Mouse (Mus musculus) heart, embryonic 11.5 days (tissue): ENCODE results near the gene Zfp423. TPM values are rescaled to one million over a fixed set of nuclear protein-coding genes. Genes with fewer than 3 reads are reported as not detected.

Experiments
- ATAC-seq: fragments of 200-750 bp; cut with Nextera tagmentation; replicated peaks from 2 replicates; pipeline ENCODE4 v1.8.0; 2017; ENCODE audit warnings: moderate library complexity; ENCODE audit not compliant: insufficient number of reproducible peaks, low FRiP score, low TSS enrichment
- H3K27ac ChIP-seq: fragments of 300-500 bp; sonication (generic); 2 replicates; pipeline ENCODE4 v1.5.1; 2014; ENCODE audit warnings: mild to moderate bottlenecking, low read depth, low read length
- H3K27me3 ChIP-seq: fragments of 300-500 bp; sonication (generic); 2 replicates; pipeline ENCODE4 v1.6.1; 2014; ENCODE audit warnings: mild to moderate bottlenecking, low read length, mixed read lengths; ENCODE audit not compliant: control insufficient read depth, insufficient read depth
- H3K36me3 ChIP-seq: fragments of 300-500 bp; sonication (generic); 2 replicates; pipeline ENCODE4 v1.6.1; 2014; ENCODE audit warnings: mild to moderate bottlenecking, low read length, moderate library complexity, mixed read lengths; ENCODE audit not compliant: control insufficient read depth, insufficient read depth
- H3K4me1 ChIP-seq: fragments of 300-500 bp; sonication (generic); 2 replicates; pipeline ENCODE4 v1.6.1; 2014; ENCODE audit warnings: low read length; ENCODE audit not compliant: control insufficient read depth, insufficient read depth
- H3K4me2 ChIP-seq: fragments of 300-500 bp; sonication (generic); 2 replicates; pipeline ENCODE4 v1.6.1; 2014; ENCODE audit warnings: mild to moderate bottlenecking, moderate library complexity
- H3K4me3 ChIP-seq: fragments of 300-500 bp; sonication (generic); 2 replicates; pipeline ENCODE4 v1.5.1; 2014; ENCODE audit warnings: low read depth, low read length
- H3K9ac ChIP-seq: fragments of 300-500 bp; sonication (generic); 2 replicates; pipeline ENCODE4 v1.6.1; 2014; ENCODE audit warnings: mild to moderate bottlenecking, low read depth, low read length, moderate library complexity
- H3K9me3 ChIP-seq: fragments of 300-500 bp; sonication (generic); replicated peaks from 2 replicates; pipeline ENCODE4 v1.6.1; 2016; ENCODE audit warnings: low read length; ENCODE audit not compliant: control insufficient read depth
- WGBS: fragments of 180-500 bp; shearing (Covaris S2); extraction: QIAGEN DNeasy Blood & Tissue Kit; methylation state at CpG from one replicate; pipeline ENCODE4 v1.1.7; 2014; ENCODE audit not compliant: insufficient replicate concordance; 5-methylcytosine and 5-hydroxymethylcytosine counted together
- polyA plus RNA-seq: library from polyadenylated mRNA; unstranded; fragments of >200 nt; fragmentation: Nextera tagmentation; extraction: Ambion mirVana; gene quantifications from 2 replicates; pipeline ENCODE4 v1.2.1, GENCODE M21; 2014

Zfp423 gene
- polyA plus RNA-seq, 1 experiment from 2014 or later: 8.2 TPM

GRCm38 (mm10) chr8:87833841-87834620 is 125.4 kb downstream of the Zfp423 start:
- Histone ChIP-seq H3K27me3 (0 out of 2 replicates have a peak, but pooled peaks cover 5% of the 10 kb centered on the region), H3K4me3 (no peak overlapping the region), H3K36me3 (no peaks in the 10 kb centered on the region), H3K9ac (no peak overlapping the region), H3K4me2 (peak overlapping the region; percentile 19), H3K4me1 (peaks cover 65% of the 10 kb centered on the region), H3K9me3 (no peaks in the 10 kb centered on the region), H3K27ac (peak overlapping the region; percentile 22; the same call in 1 of the 2 replicates)
- WGBS: 39% methylated on average over 12 of the region's 12 CpGs
- ATAC-seq: no peak

- H3K36me3 ChIP-seq: no peaks in the 10 kb centered on the region
- peak overlapping the region; percentile 22; the same call in 1 of the 2 replicates for H3K27ac ChIP-seq
- WGBS: 19% methylated on average over 13 of the region's 13 CpGs
- no peak overlapping the region for H3K4me3 ChIP-seq
- H3K27me3 ChIP-seq: 0 out of 2 replicates have a peak, but pooled peaks cover 3% of the 10 kb centered on the region
- peak overlapping the region; percentile 28 for H3K9ac ChIP-seq
- H3K4me2 ChIP-seq: peak overlapping the region; percentile 19
- H3K9me3 ChIP-seq: no peaks in the 10 kb centered on the region
- peaks cover 63% of the 10 kb centered on the region for H3K4me1 ChIP-seq
- peak; percentile 37; the same call in 1 of the 2 replicates for ATAC-seq
Observed at GRCm38 (mm10) chr8:87833339-87833738, 126.1 kb downstream of the Zfp423 start.

- Histone ChIP-seq H3K4me1 (peaks cover 58% of the 10 kb centered on the region), H3K4me3 (no peak overlapping the region), H3K36me3 (no peaks in the 10 kb centered on the region), H3K9ac (peak overlapping the region; percentile 28; the same call in 1 of the 2 replicates), H3K27ac (0 out of 2 replicates have a peak overlapping the region, but pooled peaks have one; percentile 15), H3K27me3 (no peaks in the 10 kb centered on the region), H3K4me2 (no peak overlapping the region), H3K9me3 (no peaks in the 10 kb centered on the region)
- no peak for ATAC-seq
- 48% methylated on average over 23 of the region's 23 CpGs for whole genome bisulfite sequencing
Observed at GRCm38 (mm10) chr8:87832381-87833325, 126.7 kb downstream of the Zfp423 start.

- Histone ChIP-seq H3K36me3 (no peaks in the 10 kb centered on the region), H3K4me2 (no peak overlapping the region), H3K9me3 (no peaks in the 10 kb centered on the region), H3K9ac (peak overlapping the region; percentile 36; the same call in 1 of the 2 replicates), H3K4me1 (peaks cover 52% of the 10 kb centered on the region), H3K27ac (peak overlapping the region; percentile 73), H3K4me3 (no peak overlapping the region), H3K27me3 (no peaks in the 10 kb centered on the region)
- WGBS: 13% methylated on average over 4 of the region's 5 CpGs
- ATAC-seq: peak; percentile 20; the same call in 1 of the 2 replicates
Observed at GRCm38 (mm10) chr8:87831567-87831966, 127.8 kb downstream of the Zfp423 start.

GRCm38 (mm10) chr8:87831116-87831515 is 128.3 kb downstream of the Zfp423 start:
- Histone ChIP-seq H3K4me1 (peaks cover 49% of the 10 kb centered on the region), H3K27me3 (no peaks in the 10 kb centered on the region), H3K4me3 (no peak overlapping the region), H3K4me2 (no peak overlapping the region), H3K36me3 (no peaks in the 10 kb centered on the region), H3K9ac (no peak overlapping the region; the same call in 1 of the 2 replicates), H3K9me3 (no peaks in the 10 kb centered on the region), H3K27ac (peak overlapping the region; percentile 73)
- 19% methylated on average over 9 of the region's 9 CpGs for WGBS
- no peak for ATAC-seq

GRCm38 (mm10) chr8:87830200-87830599 is 129.2 kb downstream of the Zfp423 start:
- Histone ChIP-seq H3K4me2 (no peak overlapping the region), H3K27ac (no peak overlapping the region), H3K9me3 (no peaks in the 10 kb centered on the region), H3K4me1 (peaks cover 41% of the 10 kb centered on the region), H3K4me3 (no peak overlapping the region), H3K36me3 (no peaks in the 10 kb centered on the region), H3K9ac (no peak overlapping the region), H3K27me3 (no peaks in the 10 kb centered on the region)
- WGBS: 18% methylated on average over 6 of the region's 6 CpGs
- no peak for ATAC-seq

GRCm38 (mm10) chr8:87826013-87826660 is 133.3 kb downstream of the Zfp423 start:
- Histone ChIP-seq H3K4me2 (no peak overlapping the region), H3K27me3 (no peaks in the 10 kb centered on the region), H3K9me3 (no peaks in the 10 kb centered on the region), H3K36me3 (no peaks in the 10 kb centered on the region), H3K4me1 (peaks cover 16% of the 10 kb centered on the region), H3K9ac (no peak overlapping the region), H3K27ac (no peak overlapping the region), H3K4me3 (no peak overlapping the region)
- 74% methylated on average over 9 of the region's 9 CpGs for WGBS
- no peak for ATAC-seq

- no peak for ATAC-seq
- Histone ChIP-seq H3K36me3 (no peaks in the 10 kb centered on the region), H3K27me3 (no peaks in the 10 kb centered on the region), H3K27ac (no peak overlapping the region), H3K9me3 (no peaks in the 10 kb centered on the region), H3K4me2 (peak overlapping the region; percentile 19; the same call in 1 of the 2 replicates), H3K4me3 (no peak overlapping the region), H3K9ac (no peak overlapping the region), H3K4me1 (peaks cover 15% of the 10 kb centered on the region)
- 27% methylated on average over 7 of the region's 7 CpGs for WGBS
Observed at GRCm38 (mm10) chr8:87823172-87823571, 136.2 kb downstream of the Zfp423 start.
